Mouse (Mus musculus): Measurements from ENCODE around the gene Ctnnb1.

- TF ChIP-seq POLR2A (IDR thresholded peaks at IDR 0.05; ENCODE audit: borderline replicate concordance, control insufficient read depth, low read depth, low read length) (no peak), CTCF (IDR thresholded peaks at IDR 0.05; ENCODE audit: control insufficient read depth, insufficient read depth, low read length) (no peak)
Observed at GRCm38 (mm10) chr9:120958560-120958959, 29.5 kb downstream of the Ctnnb1 start.
